Mouse (Mus musculus) embryonic facial prominence, embryonic 14.5 days (tissue): ENCODE data around the gene Nek2. TPM values are rescaled to one million over a fixed set of nuclear protein-coding genes. Genes with fewer than 3 reads are reported as not detected.

Source experiments
- ATAC-seq: fragments of 200-750 bp; cut with Nextera tagmentation; 2 replicates; pipeline ENCODE4 v1.8.0; 2017; ENCODE audit warnings: low read depth, moderate number of reproducible peaks, moderate TSS enrichment
- DNase-seq: peaks from one replicate; pipeline ENCODE4 v3.0.0-alpha.2; 2015; ENCODE audit warnings: low spot score
- H3K27ac ChIP-seq: fragments of 300-500 bp; sonication (generic); replicated peaks from 2 replicates; pipeline ENCODE4 v1.5.1; 2014; ENCODE audit warnings: low read depth, mild to moderate bottlenecking, low read length, moderate library complexity
- H3K27me3 ChIP-seq: fragments of 300-500 bp; sonication (generic); replicated peaks from 2 replicates; pipeline ENCODE4 v1.6.1; 2014; ENCODE audit warnings: low read length; ENCODE audit not compliant: control insufficient read depth, insufficient read depth
- H3K36me3 ChIP-seq: fragments of 300-500 bp; sonication (generic); 2 replicates; pipeline ENCODE4 v1.6.1; 2014; ENCODE audit warnings: low read length, mixed read lengths; ENCODE audit not compliant: control insufficient read depth, insufficient read depth
- H3K4me1 ChIP-seq: fragments of 300-500 bp; sonication (generic); 2 replicates; pipeline ENCODE4 v1.6.1; 2014; ENCODE audit warnings: antibody characterized with exemption, low read length; ENCODE audit not compliant: control insufficient read depth, insufficient read depth
- H3K4me2 ChIP-seq: fragments of 300-500 bp; sonication (generic); 2 replicates; pipeline ENCODE4 v1.6.1; 2014; ENCODE audit warnings: low read depth, mild to moderate bottlenecking, low read length, moderate library complexity, mixed read lengths
- H3K4me3 ChIP-seq: fragments of 300-500 bp; sonication (generic); 2 replicates; pipeline ENCODE4 v1.5.1; 2014; ENCODE audit warnings: low read depth, mild to moderate bottlenecking, low read length
- H3K9ac ChIP-seq: fragments of 300-500 bp; sonication (generic); 2 replicates; pipeline ENCODE4 v1.6.1; 2014; ENCODE audit warnings: low read depth, mild to moderate bottlenecking, low read length, moderate library complexity, mixed read lengths
- H3K9me3 ChIP-seq: fragments of 300-500 bp; sonication (generic); 2 replicates; pipeline ENCODE4 v1.6.1; 2016; ENCODE audit warnings: low read length; ENCODE audit not compliant: control insufficient read depth
- WGBS: fragments of 180-500 bp; shearing (Covaris S2); extraction: QIAGEN DNeasy Blood & Tissue Kit; methylation state at CpG from one replicate; pipeline ENCODE4 v1.1.7; 2014; 5-methylcytosine and 5-hydroxymethylcytosine counted together
- polyA plus RNA-seq: library from polyadenylated mRNA; unstranded; fragments of >200 nt; fragmentation: Nextera tagmentation; extraction: Ambion mirVana; gene quantifications from 2 replicates; pipeline ENCODE4 v1.2.1, GENCODE M21; 2014

Nek2 gene
- polyA plus RNA-seq, 1 experiment from 2014 or later: 28.1 TPM

GRCm38 (mm10) chr1:191819026-191819425 is 2.2 kb upstream of the Nek2 start:
- no peak overlapping the region for H3K27ac ChIP-seq
- H3K4me3 ChIP-seq: no peak overlapping the region
- H3K9ac ChIP-seq: no peak overlapping the region
- no peak overlapping the region for H3K4me2 ChIP-seq
- H3K9me3 ChIP-seq: no peaks in the 10 kb centered on the region
- ATAC-seq (no peak), DNase-seq (no peak)
- H3K27me3 ChIP-seq: no peaks in the 10 kb centered on the region
- 0 out of 2 replicates have a peak, but pooled peaks cover 3% of the 10 kb centered on the region for H3K4me1 ChIP-seq
- peaks cover 10% of the 10 kb centered on the region for H3K36me3 ChIP-seq

- ATAC-seq (peak; percentile 5), DNase-seq (no peak)
- 4% methylated on average over 15 of the region's 15 CpGs for WGBS
- no peak overlapping the region for H3K27ac ChIP-seq
- H3K9ac ChIP-seq: peak overlapping the region; percentile 39
- H3K9me3 ChIP-seq: no peaks in the 10 kb centered on the region
- H3K4me3 ChIP-seq: peak overlapping the region; percentile 72
- peaks cover 29% of the 10 kb centered on the region for H3K36me3 ChIP-seq
- H3K27me3 ChIP-seq: no peaks in the 10 kb centered on the region
- peak overlapping the region; percentile 66 for H3K4me2 ChIP-seq
- 0 out of 2 replicates have a peak, but pooled peaks cover 3% of the 10 kb centered on the region for H3K4me1 ChIP-seq
These were observed 306 bp upstream of the Nek2 start for GRCm38 (mm10) chr1:191820951-191821325.

GRCm38 (mm10) chr1:191829124-191829523 is 7.9 kb downstream of the Nek2 start:
- no peak for ATAC-seq

GRCm38 (mm10) chr1:191833396-191833795 is 12.2 kb downstream of the Nek2 start:
- no peak overlapping the region for H3K27ac ChIP-seq
- no peak for ATAC-seq
- no peak overlapping the region for H3K9ac ChIP-seq
- DNase-seq: no peak
- WGBS: 96% methylated on average over 6 of the region's 6 CpGs
- peaks cover 31% of the 10 kb centered on the region for H3K36me3 ChIP-seq
- H3K4me1 ChIP-seq: no peaks in the 10 kb centered on the region
- H3K27me3 ChIP-seq: no peaks in the 10 kb centered on the region
- no peak overlapping the region for H3K4me3 ChIP-seq
- H3K4me2 ChIP-seq: no peak overlapping the region
- H3K9me3 ChIP-seq: no peaks in the 10 kb centered on the region

More at GRCm38 (mm10) chr1:191829124-191829523, 7.9 kb downstream of the Nek2 start:
- no peak for DNase-seq
- H3K4me1 ChIP-seq: no peaks in the 10 kb centered on the region
- WGBS: 91% methylated on average over 3 of the region's 3 CpGs
- no peaks in the 10 kb centered on the region for H3K9me3 ChIP-seq
- H3K9ac ChIP-seq: no peak overlapping the region
- no peak overlapping the region for H3K4me2 ChIP-seq
- H3K27ac ChIP-seq: no peak overlapping the region
- H3K4me3 ChIP-seq: no peak overlapping the region
- no peaks in the 10 kb centered on the region for H3K27me3 ChIP-seq
- H3K36me3 ChIP-seq: peaks cover 74% of the 10 kb centered on the region

- Histone ChIP-seq H3K4me1 (no peaks in the 10 kb centered on the region), H3K4me3 (no peak overlapping the region), H3K9ac (no peak overlapping the region), H3K9me3 (no peaks in the 10 kb centered on the region), H3K27me3 (no peaks in the 10 kb centered on the region), H3K36me3 (peaks cover 20% of the 10 kb centered on the region), H3K4me2 (no peak overlapping the region), H3K27ac (no peak overlapping the region)
- 8% methylated on average over 19 of the region's 19 CpGs for WGBS
- ATAC-seq: peak; percentile 53; the same call in 1 of the 2 replicates
- DNase-seq: peak; percentile 75
These were observed 13.6 kb downstream of the Nek2 start for GRCm38 (mm10) chr1:191834825-191835224.

- Histone ChIP-seq H3K4me3 (no peak overlapping the region), H3K9me3 (no peaks in the 10 kb centered on the region), H3K36me3 (peaks cover 8% of the 10 kb centered on the region; the same call in 1 of the 2 replicates), H3K4me1 (no peaks in the 10 kb centered on the region), H3K27me3 (no peaks in the 10 kb centered on the region), H3K9ac (no peak overlapping the region), H3K4me2 (no peak overlapping the region), H3K27ac (no peak overlapping the region)
- ATAC-seq (no peak), DNase-seq (no peak)
- WGBS: 57% methylated on average over 5 of the region's 5 CpGs
These were observed 15.2 kb downstream of the Nek2 start for GRCm38 (mm10) chr1:191836318-191836985.

GRCm38 (mm10) chr1:191837691-191838090 is 16.4 kb downstream of the Nek2 start:
- Histone ChIP-seq H3K4me3 (no peak overlapping the region), H3K27me3 (no peaks in the 10 kb centered on the region), H3K27ac (no peak overlapping the region), H3K9me3 (no peaks in the 10 kb centered on the region), H3K36me3 (no peaks in the 10 kb centered on the region), H3K4me1 (no peaks in the 10 kb centered on the region), H3K9ac (no peak overlapping the region), H3K4me2 (no peak overlapping the region)
- DNase-seq (no peak), ATAC-seq (no peak)
- WGBS: 83% methylated on average over 3 of the region's 3 CpGs

GRCm38 (mm10) chr1:191838994-191839741 is 17.9 kb downstream of the Nek2 start:
- Histone ChIP-seq H3K36me3 (no peaks in the 10 kb centered on the region), H3K27ac (no peak overlapping the region), H3K9ac (no peak overlapping the region), H3K9me3 (no peaks in the 10 kb centered on the region), H3K4me3 (no peak overlapping the region), H3K4me1 (no peaks in the 10 kb centered on the region), H3K4me2 (no peak overlapping the region), H3K27me3 (no peaks in the 10 kb centered on the region)
- DNase-seq (no peak), ATAC-seq (no peak)
- WGBS: 65% methylated on average over 17 of the region's 17 CpGs
